Mouse (Mus musculus): ENCODE results near the gene Creg1. TPM values are rescaled to one million over a fixed set of nuclear protein-coding genes. Genes with fewer than 3 reads are reported as not detected.

The Creg1 gene
- 10 to 100 TPM; 68.6 to 77.2 TPM for total RNA-seq (2021)
- long read RNA-seq, experiment 1, transcript Creg1-202 (4 exons, 2,163 nt), result major isoform, 70 of 72 reads
- long read RNA-seq, experiment 1, partial matches to known transcripts, result 0 of 72 reads
- long read RNA-seq, experiment 1, other reads (novel, unspliced or antisense), result 2 of 72 reads
- long read RNA-seq, experiment 2, transcript Creg1-202 (4 exons, 2,163 nt), result major isoform, 135 of 142 reads
- long read RNA-seq, experiment 2, partial matches to known transcripts, result 1 of 142 reads
- long read RNA-seq, experiment 2, other reads (novel, unspliced or antisense), result 6 of 142 reads

DNA sequence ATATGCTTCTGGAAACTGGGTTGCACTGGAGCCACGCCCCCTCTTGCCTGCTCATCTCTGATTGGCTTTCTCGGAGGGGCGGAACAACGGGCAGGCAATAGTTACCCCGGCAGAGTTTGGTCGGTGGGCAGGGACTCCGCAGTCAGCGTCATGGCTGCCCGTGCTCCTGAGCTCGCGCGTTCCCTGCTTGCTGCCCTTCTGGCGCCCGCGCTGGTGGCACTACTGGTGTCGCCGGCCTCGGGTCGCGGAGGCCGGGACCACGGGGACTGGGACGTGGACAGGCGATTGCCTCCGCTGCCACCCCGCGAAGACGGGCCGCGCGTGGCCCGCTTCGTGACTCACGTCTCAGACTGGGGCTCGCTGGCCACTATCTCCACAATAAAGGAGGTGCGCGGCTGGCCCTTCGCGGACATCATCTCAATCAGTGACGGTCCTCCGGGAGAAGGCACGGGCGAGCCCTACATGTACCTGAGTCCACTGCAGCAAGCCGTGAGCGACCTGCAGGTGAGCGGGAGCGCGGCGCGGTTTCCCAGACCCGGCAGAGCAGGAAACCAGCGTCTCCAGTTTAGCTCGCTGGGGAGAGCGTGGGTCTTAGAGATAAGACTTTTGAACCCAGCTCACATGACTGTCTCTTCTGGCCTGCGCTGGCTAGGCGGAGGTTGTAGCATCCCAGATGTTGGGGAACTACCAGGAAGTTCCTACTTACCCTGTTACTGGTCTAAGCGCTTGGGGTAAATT lies at the start of gene Creg1:
Gene Creg1 (plus strand): TSS at position 112 of the 738 bp plus-strand sequence.
- peak; percentile 90 to 91 for DNase-seq (ENCODE audit: low spot score in 2 of 2)

DNA sequence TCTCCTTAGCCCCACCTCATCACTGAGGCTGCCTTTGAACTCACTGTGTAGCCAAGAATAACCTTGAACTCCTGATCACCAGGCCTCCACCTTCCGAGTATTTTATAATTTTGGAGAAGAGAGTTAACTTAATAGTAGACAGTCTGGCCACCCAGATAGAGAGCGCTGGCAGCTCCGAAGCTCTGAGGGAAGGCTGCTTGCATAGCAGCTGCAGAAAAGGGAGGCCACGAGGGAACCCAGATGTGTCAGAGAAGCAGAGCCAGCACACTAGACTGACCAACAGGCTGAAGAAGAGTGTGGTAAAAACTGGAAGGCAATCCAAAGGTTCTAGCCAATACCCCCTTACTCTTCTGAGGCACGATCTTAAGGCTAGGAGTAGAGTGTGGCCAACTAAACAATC lies 49.7 kb upstream of the Creg1 start:
- DNase-seq (ENCODE audit: low spot score in 2 of 2), result no peak

- DNase-seq (ENCODE audit: low spot score in 2 of 2), result no peak
Measured at GRCm38 (mm10) chr1:165716426-165716825, 47.1 kb upstream of the Creg1 start.

DNA sequence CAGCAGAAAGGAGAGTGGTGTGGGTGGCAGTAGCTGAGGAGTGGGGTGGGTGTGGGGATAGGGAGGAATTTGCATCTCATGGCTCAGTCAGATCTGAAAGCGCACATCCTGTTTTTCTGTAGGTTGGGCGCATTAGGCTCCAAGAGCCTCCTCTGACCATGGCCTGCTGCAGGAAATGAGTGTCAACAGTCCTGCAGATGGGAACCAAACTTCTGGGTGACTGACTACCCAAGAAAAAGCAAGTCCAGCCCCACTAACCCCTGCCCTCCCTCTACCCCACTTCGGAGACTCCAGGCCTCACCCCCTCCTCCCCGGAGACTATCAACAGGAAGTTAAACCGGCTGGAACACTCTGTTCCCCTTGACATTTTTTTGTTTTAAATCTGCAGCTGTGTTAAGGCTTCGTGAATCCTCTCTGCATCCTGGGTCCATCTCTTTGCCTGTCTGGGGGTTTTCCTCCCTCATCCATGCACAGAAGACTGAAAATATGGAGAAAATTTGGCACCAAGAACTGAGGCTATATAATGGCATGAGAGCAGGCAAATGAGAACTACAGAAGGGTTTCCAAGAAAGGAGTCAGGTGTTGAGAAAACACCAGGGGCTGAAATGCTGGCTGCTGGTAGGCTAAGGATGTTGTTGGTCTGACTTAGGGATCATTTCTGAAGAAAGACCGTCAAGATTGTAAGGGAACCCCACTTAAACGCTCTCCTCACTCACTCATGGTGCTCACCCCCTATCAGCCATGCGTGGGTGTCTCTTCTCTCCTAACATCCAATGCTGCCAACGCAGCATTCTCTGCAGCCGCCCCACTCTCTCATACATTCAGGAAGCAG lies 45.6 kb upstream of the Creg1 start:
- no peak for DNase-seq (ENCODE audit: low spot score in 2 of 2)

- no peak for DNase-seq (ENCODE audit: low spot score in 2 of 2)
Measured at GRCm38 (mm10) chr1:165718543-165719105, 44.9 kb upstream of the Creg1 start.

GRCm38 (mm10) chr1:165722531-165723123 lies 40.9 kb upstream of the Creg1 start:
- no peak for DNase-seq (ENCODE audit: low spot score in 2 of 2)

DNA sequence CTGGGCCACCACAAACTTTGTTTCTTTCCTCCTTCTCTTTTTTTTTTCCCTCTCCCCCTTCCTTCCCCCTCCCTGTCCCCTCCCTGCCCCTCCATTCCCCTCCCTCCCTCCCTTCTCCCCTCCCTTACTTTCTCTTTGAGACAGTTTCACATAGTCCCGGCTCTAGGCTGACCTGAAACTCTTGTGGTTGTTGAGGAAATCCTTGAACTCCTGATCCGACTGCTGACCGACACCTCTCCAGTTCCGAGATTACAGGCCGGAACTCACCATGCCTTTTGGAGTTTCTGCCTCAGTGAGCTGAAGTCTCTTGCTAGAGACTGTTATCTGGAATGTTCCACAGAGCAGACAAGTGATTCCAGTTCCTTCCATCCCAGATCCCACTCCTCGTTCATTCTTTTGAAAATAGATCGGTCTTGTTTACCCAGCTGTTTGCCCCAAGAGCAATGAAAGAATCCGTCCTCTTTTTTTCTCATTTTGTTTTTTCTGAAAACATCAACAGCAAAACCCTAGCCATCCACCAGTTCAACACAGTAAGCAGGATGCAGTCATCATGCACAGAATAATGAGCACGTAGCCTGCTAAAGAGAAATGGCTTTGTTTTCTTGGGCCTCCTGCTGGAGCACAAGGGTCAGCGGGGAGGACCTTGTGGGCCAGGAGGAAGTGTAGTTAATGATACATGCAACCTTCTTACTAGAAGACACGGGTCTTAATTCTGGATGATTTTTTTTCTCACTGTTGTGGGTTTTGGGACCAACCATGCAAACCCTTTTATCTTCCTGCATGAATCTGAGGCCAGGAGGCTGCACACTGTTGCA lies 39.1 kb upstream of the Creg1 start:
- no peak for DNase-seq (ENCODE audit: low spot score in 2 of 2)

- no peak for DNase-seq (ENCODE audit: low spot score in 2 of 2)
Measured at GRCm38 (mm10) chr1:165725039-165725644, 38.4 kb upstream of the Creg1 start.

- no peak for DNase-seq (ENCODE audit: low spot score in 2 of 2)
Measured at GRCm38 (mm10) chr1:165726986-165727385, 36.6 kb upstream of the Creg1 start.

DNA sequence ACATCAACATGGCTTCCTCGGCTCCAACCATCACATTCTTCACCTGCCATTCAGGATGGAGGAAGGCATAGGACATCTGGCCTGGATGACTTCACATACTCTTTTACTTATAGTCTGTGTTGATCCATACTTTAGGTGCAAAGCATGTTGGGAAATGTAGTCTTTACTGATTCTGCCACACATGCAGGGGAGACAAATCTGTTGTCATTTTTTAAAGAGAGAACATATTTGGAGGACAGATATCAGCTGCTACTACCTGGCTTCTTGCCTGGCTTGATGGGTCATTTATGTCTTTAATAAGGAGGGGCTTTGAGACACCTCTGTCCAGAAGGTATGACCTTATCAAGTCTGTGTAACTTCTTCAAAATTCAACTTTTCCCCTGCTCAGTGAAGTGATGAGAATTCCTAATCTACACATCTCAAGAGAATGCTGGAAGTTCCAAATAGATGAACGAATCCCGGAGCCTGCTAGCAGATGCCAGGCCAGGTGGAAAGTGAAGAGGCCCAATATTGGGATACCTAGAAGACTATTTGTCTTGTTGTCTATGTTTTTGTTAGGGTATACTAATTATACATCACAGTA lies 35.4 kb upstream of the Creg1 start:
- no peak for DNase-seq (ENCODE audit: low spot score in 2 of 2)

DNA sequence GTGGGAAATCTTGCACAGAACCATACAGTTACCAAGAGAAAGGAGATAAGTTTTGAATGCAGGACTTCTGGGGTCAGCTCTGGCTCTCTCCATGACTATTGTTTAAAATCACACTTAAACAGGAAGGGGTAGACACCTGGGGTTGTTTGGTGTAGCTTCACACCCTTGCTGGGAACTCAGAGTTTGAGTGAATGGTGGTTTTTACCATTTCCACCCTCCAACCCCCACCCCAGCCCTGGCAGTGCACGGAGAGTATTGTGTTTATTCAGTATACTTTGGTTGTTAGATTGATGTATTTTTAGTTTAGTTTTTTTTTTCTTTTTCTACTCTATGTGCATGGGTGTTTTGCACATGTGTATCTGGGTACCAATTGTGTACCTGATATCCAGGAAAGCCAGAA lies 33.4 kb upstream of the Creg1 start:
- DNase-seq (ENCODE audit: low spot score in 2 of 2), result no peak

GRCm38 (mm10) chr1:165731553-165731952 lies 32.0 kb upstream of the Creg1 start:
- no peak for DNase-seq (ENCODE audit: low spot score in 2 of 2)

- DNase-seq (ENCODE audit: low spot score in 2 of 2), result no peak
Measured at GRCm38 (mm10) chr1:165734840-165735239, 28.7 kb upstream of the Creg1 start.

DNA sequence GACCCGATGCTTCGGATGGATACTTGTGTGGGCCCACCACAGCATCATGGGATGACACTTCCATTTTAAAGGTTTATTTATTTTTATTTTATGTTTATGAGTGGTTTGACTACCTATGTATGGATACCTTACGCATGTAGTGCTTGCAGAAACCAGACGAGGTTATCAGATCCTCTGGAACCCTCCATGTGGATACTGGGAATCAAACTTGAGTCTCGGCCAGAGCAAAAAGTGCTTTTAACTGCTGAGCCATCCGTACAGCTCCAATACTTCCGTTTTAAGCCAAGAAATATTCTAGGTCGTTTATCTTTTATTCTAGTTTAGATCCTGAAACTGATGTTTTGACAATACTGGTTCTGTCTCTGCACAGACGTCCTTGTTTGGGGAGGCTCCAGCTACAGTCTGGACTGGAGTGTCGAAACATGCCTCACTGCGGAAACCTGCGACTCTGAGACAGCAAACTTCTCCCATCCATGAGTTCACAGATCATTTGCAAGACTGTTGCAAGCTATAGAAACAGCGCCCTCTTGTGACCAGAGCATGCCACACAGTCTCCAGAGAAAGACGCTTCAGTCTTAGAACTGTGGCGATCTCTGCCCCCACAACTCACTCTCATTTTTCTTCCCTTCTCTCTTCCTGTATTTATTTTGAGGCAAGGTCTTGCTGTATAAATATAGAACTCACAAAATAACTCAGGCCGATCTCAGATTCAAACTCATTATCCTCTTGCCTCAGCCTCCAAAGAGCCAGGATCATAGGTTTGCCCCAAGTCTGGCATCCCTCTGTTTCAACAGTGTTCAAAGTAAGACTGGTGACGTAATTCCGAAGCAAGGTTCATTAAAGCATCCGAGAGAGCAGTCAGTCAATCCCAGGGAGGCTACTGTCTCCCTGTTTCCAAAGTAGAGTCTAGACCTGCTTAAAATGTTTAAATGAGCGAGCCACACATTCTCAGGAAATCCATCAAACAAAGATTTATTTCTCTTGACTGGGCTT lies 27.4 kb upstream of the Creg1 start:
- peak; percentile 83 for DNase-seq (ENCODE audit: low spot score in 2 of 2)

DNA sequence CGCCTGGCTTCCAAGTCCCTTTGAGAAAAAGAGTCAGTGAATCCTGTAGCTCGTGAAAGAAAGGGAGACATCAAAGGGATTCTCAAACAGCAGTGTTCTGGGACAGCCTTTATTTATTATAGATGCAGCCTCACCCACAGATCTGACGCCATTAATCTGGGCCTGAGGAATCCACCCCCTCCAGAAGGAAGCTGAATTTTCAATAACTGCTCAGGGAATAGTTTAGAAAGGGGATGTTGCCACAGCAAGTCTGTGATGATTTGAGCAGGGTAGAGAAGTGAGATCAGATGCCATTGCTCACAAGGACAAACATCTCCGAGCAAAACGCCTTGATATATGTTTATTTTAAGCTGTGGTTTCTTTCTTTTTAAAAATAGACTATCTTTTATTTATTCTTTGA lies 26.1 kb upstream of the Creg1 start:
- no peak for DNase-seq (ENCODE audit: low spot score in 2 of 2)

DNA sequence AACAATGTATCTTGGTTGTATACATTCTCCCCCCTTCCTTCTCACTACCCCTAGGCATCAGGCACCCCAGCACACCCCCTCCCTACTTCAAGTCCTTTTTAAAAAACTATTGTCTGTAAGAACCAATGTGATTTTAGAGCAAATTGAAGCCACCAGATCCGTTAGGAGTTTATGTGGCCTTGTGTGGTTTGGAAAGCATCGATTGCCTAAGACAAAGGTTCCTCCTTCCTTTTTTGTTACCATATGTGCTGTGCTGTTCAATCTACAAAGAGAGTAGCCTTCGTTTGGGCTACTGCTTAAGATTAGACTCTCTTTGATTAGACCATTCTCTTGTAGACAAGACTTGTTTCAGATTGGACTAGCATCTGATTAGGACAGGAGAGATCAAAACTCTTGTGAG lies 25.7 kb upstream of the Creg1 start:
- no peak for DNase-seq (ENCODE audit: low spot score in 2 of 2)

GRCm38 (mm10) chr1:165738985-165739384 lies 24.6 kb upstream of the Creg1 start:
- no peak for DNase-seq (ENCODE audit: low spot score in 2 of 2)

- DNase-seq (ENCODE audit: low spot score in 2 of 2), result no peak
Measured at GRCm38 (mm10) chr1:165741989-165742388, 21.6 kb upstream of the Creg1 start.
